Mouse (Mus musculus): ENCODE measurements around the gene Palld.

- no peak for TF ChIP-seq CTCF (conservative IDR thresholded peaks at IDR 0.05 in 1 of 2, IDR thresholded peaks at IDR 0.05 in 1 of 2; ENCODE audit: low read depth in 2 of 2, low read length in 2 of 2)
- TF ChIP-seq POLR2A (IDR thresholded peaks at IDR 0.05; ENCODE audit: low read depth, low read length): no peak
- no peak for TF ChIP-seq E2F4 (IDR thresholded peaks at IDR 0.05; ENCODE audit: insufficient replicate concordance, low read depth, low read length)
- TF ChIP-seq NELFE (IDR thresholded peaks at IDR 0.05; ENCODE audit: low read depth, low read length): no peak
- TF ChIP-seq USF1 (IDR thresholded peaks at IDR 0.05; ENCODE audit: low read depth, low read length): no peak
- TF ChIP-seq MXI1 (IDR thresholded peaks at IDR 0.05; ENCODE audit: low read depth, low read length): no peak
- no peak for TF ChIP-seq MYC (IDR thresholded peaks at IDR 0.05; ENCODE audit: low read depth, low read length)
- TF ChIP-seq BHLHE40 (IDR thresholded peaks at IDR 0.05; ENCODE audit: low read depth, low read length): peak; percentile 65
- TF ChIP-seq TCF12 (IDR thresholded peaks at IDR 0.05; ENCODE audit: low read depth, low read length): no peak
- peak; percentile 44; the same call in 1 of the 2 replicates for TF ChIP-seq EP300 (IDR thresholded peaks at IDR 0.05; ENCODE audit: low read length)
- no peak for TF ChIP-seq HCFC1 (IDR thresholded peaks at IDR 0.05; ENCODE audit: low read depth, low read length)
- TF ChIP-seq MAZ (IDR thresholded peaks at IDR 0.05; ENCODE audit: low read depth, low read length): no peak
Measured at GRCm38 (mm10) chr8:61462221-61462620, 440.3 kb downstream of the Palld start.
